Mouse (Mus musculus): Measurements from ENCODE around the gene Shisal2a. TPM values are rescaled to one million over a fixed set of nuclear protein-coding genes. Genes with fewer than 3 reads are reported as not detected.

The Shisal2a gene
- polyA plus RNA-seq, 1 experiment from 2014 or later: 2.7 TPM

- Histone ChIP-seq H3K27me3 (ENCODE audit: control insufficient read depth, insufficient read depth, low read length) (no peaks in the 10 kb centered on the region), H3K36me3 (ENCODE audit: control insufficient read depth, insufficient read depth, low read length) (no peaks in the 10 kb centered on the region), H3K9me3 (ENCODE audit: control insufficient read depth, low read length) (no peaks in the 10 kb centered on the region), H3K4me3 (ENCODE audit: low read depth, low read length) (no peak overlapping the region), H3K9ac (ENCODE audit: low read length) (no peak overlapping the region), H3K27ac (ENCODE audit: low read depth, low read length) (no peak overlapping the region), H3K4me2 (ENCODE audit: low read depth) (no peak overlapping the region), H3K4me1 (ENCODE audit: control insufficient read depth, insufficient read depth, low read length) (no peaks in the 10 kb centered on the region)
- ATAC-seq (ENCODE audit: insufficient read depth, low FRiP score, low TSS enrichment) (no peak), DNase-seq (ENCODE audit: low spot score) (no peak)
- 79% methylated on average over 7 of the region's 7 CpGs for WGBS
Observed at GRCm38 (mm10) chr4:108320627-108321380, 62.3 kb downstream of the Shisal2a start.

DNA sequence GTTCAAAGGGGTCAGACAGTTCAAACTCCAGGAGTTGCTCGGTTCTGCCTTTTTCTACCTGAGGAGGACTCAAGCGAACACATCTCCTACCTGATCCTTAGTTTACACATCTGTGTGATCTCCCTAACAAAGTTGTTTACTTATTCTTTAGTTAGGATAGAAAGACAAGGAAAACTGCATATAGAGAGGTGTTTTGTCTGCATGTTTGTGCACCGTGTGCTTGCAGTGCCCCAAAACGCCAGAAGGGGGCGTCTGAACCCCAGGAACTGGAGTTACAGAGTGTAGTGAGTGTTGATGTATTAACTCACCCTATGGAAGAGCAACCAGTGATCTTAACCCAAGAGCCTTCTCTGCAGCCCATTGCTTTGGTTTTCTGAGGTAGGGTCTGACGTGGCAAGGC, 63.4 kb downstream of the Shisal2a start:
- Histone ChIP-seq H3K27me3 (ENCODE audit: control insufficient read depth, insufficient read depth, low read length) (no peaks in the 10 kb centered on the region), H3K4me3 (ENCODE audit: low read depth, low read length) (no peak overlapping the region), H3K9ac (ENCODE audit: low read length) (no peak overlapping the region), H3K4me1 (ENCODE audit: control insufficient read depth, insufficient read depth, low read length) (no peaks in the 10 kb centered on the region), H3K4me2 (ENCODE audit: low read depth) (no peak overlapping the region), H3K9me3 (ENCODE audit: control insufficient read depth, low read length) (no peaks in the 10 kb centered on the region), H3K27ac (ENCODE audit: low read depth, low read length) (no peak overlapping the region), H3K36me3 (ENCODE audit: control insufficient read depth, insufficient read depth, low read length) (no peaks in the 10 kb centered on the region)
- DNase-seq (ENCODE audit: low spot score) (no peak), ATAC-seq (ENCODE audit: insufficient read depth, low FRiP score, low TSS enrichment) (no peak)
- 79% methylated on average over 6 of the region's 6 CpGs for WGBS

- H3K9me3 ChIP-seq (ENCODE audit: control insufficient read depth, low read length): no peaks in the 10 kb centered on the region
- DNase-seq (ENCODE audit: low spot score) (no peak), ATAC-seq (ENCODE audit: insufficient read depth, low FRiP score, low TSS enrichment) (no peak)
Observed at GRCm38 (mm10) chr4:108318649-108319615, 64.2 kb downstream of the Shisal2a start.

More at GRCm38 (mm10) chr4:108318649-108319615, 64.2 kb downstream of the Shisal2a start:
- Histone ChIP-seq H3K4me1 (ENCODE audit: control insufficient read depth, insufficient read depth, low read length) (no peaks in the 10 kb centered on the region), H3K4me3 (ENCODE audit: low read depth, low read length) (no peak overlapping the region), H3K27ac (ENCODE audit: low read depth, low read length) (no peak overlapping the region), H3K9ac (ENCODE audit: low read length) (no peak overlapping the region), H3K4me2 (ENCODE audit: low read depth) (no peak overlapping the region), H3K36me3 (ENCODE audit: control insufficient read depth, insufficient read depth, low read length) (no peaks in the 10 kb centered on the region), H3K27me3 (ENCODE audit: control insufficient read depth, insufficient read depth, low read length) (no peaks in the 10 kb centered on the region)
- WGBS: 78% methylated on average over 7 of the region's 8 CpGs

Other genes with a start within 250 kb of the Shisal2a start
- 202 TPM in 2 replicates for gene Scp2, start 238.4 kb downstream of the Shisal2a start, polyA plus RNA-seq (2014; fragmentation: Nextera tagmentation; extraction: Ambion mirVana)
- 15.4 and 16.5 TPM in 2 replicates for gene Echdc2, start 217.9 kb downstream of the Shisal2a start, polyA plus RNA-seq (2014; fragmentation: Nextera tagmentation; extraction: Ambion mirVana)
- not detected in 2 replicates for gene Zyg11a, start 165.3 kb downstream of the Shisal2a start, polyA plus RNA-seq (2014; fragmentation: Nextera tagmentation; extraction: Ambion mirVana)
- 21.5 and 24.0 TPM in 2 replicates for gene Zyg11b, start 82.3 kb downstream of the Shisal2a start, polyA plus RNA-seq (2014; fragmentation: Nextera tagmentation; extraction: Ambion mirVana)
- 48.5 and 55.3 TPM in 2 replicates for gene Coa7, start 55.2 kb downstream of the Shisal2a start, polyA plus RNA-seq (2014; fragmentation: Nextera tagmentation; extraction: Ambion mirVana)
- 51.3 and 51.7 TPM in 2 replicates for gene Gpx7, start 23.6 kb upstream of the Shisal2a start, polyA plus RNA-seq (2014; fragmentation: Nextera tagmentation; extraction: Ambion mirVana)
- 66.8 and 68.0 TPM in 2 replicates for gene Tut4, start 76.1 kb upstream of the Shisal2a start, polyA plus RNA-seq (2014; fragmentation: Nextera tagmentation; extraction: Ambion mirVana)
- gene Prpf38a, start 196.0 kb upstream of the Shisal2a start, polyA plus RNA-seq (2014; fragmentation: Nextera tagmentation; extraction: Ambion mirVana): 114 and 119 TPM in 2 replicates
- gene Orc1, start 196.1 kb upstream of the Shisal2a start, polyA plus RNA-seq (2014; fragmentation: Nextera tagmentation; extraction: Ambion mirVana): 15.2 and 16.5 TPM in 2 replicates
- 17.5 and 18.1 TPM in 2 replicates for gene Cc2d1b, start 236.6 kb upstream of the Shisal2a start, polyA plus RNA-seq (2014; fragmentation: Nextera tagmentation; extraction: Ambion mirVana)